Mouse (Mus musculus): ENCODE measurements at regions not wholly inside any gene's neighbourhood (a gene's known extent, or its start where the extent isn't known, plus 50 kb on each side); places are given as distances from the start of the nearest gene placed in this dataset.

- Histone ChIP-seq H3K4me1 (peaks cover 8% of the 10 kb centered on the region), H3K27me3 (replicated peaks) (peaks cover 19% of the 10 kb centered on the region), H3K9me3 (no peaks in the 10 kb centered on the region), H3K4me3 (replicated peaks) (no peak overlapping the region), H3K36me3 (replicated peaks; ENCODE audit: low read length) (no peaks in the 10 kb centered on the region)
- TF ChIP-seq FLI1 (IDR thresholded peaks at IDR 0.05; ENCODE audit: low read length) (no peak), GATA1 (IDR thresholded peaks at IDR 0.05; ENCODE audit: borderline replicate concordance, low read length) (no peak)
These were observed 320.3 kb upstream of the Dio3 start for GRCm38 (mm10) chr12:109958357-109959085.

- Histone ChIP-seq H3K36me3 (replicated peaks; ENCODE audit: low read length) (no peaks in the 10 kb centered on the region), H3K27me3 (replicated peaks) (peaks cover 16% of the 10 kb centered on the region), H3K4me1 (peaks cover 7% of the 10 kb centered on the region), H3K9me3 (no peaks in the 10 kb centered on the region), H3K4me3 (replicated peaks) (no peak overlapping the region)
- no peak for TF ChIP-seq GATA1 (IDR thresholded peaks at IDR 0.05; ENCODE audit: borderline replicate concordance, low read length)
- no peak for TF ChIP-seq FLI1 (IDR thresholded peaks at IDR 0.05; ENCODE audit: low read length)
These were observed 312.1 kb upstream of the Dio3 start for GRCm38 (mm10) chr12:109966776-109967175.

- H3K9me3 ChIP-seq, result no peaks in the 10 kb centered on the region
- TF ChIP-seq FLI1 (IDR thresholded peaks at IDR 0.05; ENCODE audit: low read length) (no peak), GATA1 (IDR thresholded peaks at IDR 0.05; ENCODE audit: borderline replicate concordance, low read length) (no peak)
These were observed 310.6 kb upstream of the Dio3 start for GRCm38 (mm10) chr12:109968303-109968702.

GRCm38 (mm10) chr12:109971508-109971907 lies 307.4 kb upstream of the Dio3 start:
- no peaks in the 10 kb centered on the region for H3K9me3 ChIP-seq
- H3K4me1 ChIP-seq, result peaks cover 21% of the 10 kb centered on the region
- peaks cover 25% of the 10 kb centered on the region for H3K27me3 ChIP-seq (replicated peaks)
- no peak overlapping the region for H3K4me3 ChIP-seq (replicated peaks)
- no peaks in the 10 kb centered on the region for H3K36me3 ChIP-seq (replicated peaks; ENCODE audit: low read length)
- TF ChIP-seq GATA1 (IDR thresholded peaks at IDR 0.05; ENCODE audit: borderline replicate concordance, low read length), result no peak

More at GRCm38 (mm10) chr12:109968303-109968702, 310.6 kb upstream of the Dio3 start:
- Histone ChIP-seq H3K4me1 (peaks cover 21% of the 10 kb centered on the region), H3K36me3 (replicated peaks; ENCODE audit: low read length) (no peaks in the 10 kb centered on the region), H3K4me3 (replicated peaks) (no peak overlapping the region), H3K27me3 (replicated peaks) (peaks cover 17% of the 10 kb centered on the region)

- no peak for TF ChIP-seq GATA1 (IDR thresholded peaks at IDR 0.05; ENCODE audit: borderline replicate concordance, low read length)
- TF ChIP-seq FLI1 (IDR thresholded peaks at IDR 0.05; ENCODE audit: low read length), result no peak
- H3K4me3 ChIP-seq (replicated peaks), result no peak overlapping the region
- H3K9me3 ChIP-seq, result no peaks in the 10 kb centered on the region
These were observed 306.4 kb upstream of the Dio3 start for GRCm38 (mm10) chr12:109972366-109973015.

GRCm38 (mm10) chr12:109973598-109973997 lies 305.3 kb upstream of the Dio3 start:
- H3K4me1 ChIP-seq, result peaks cover 21% of the 10 kb centered on the region
- no peak for TF ChIP-seq FLI1 (IDR thresholded peaks at IDR 0.05; ENCODE audit: low read length)
- no peak for TF ChIP-seq GATA1 (IDR thresholded peaks at IDR 0.05; ENCODE audit: borderline replicate concordance, low read length)
- H3K9me3 ChIP-seq, result no peaks in the 10 kb centered on the region

More at GRCm38 (mm10) chr12:109972366-109973015, 306.4 kb upstream of the Dio3 start:
- Histone ChIP-seq H3K27me3 (replicated peaks) (peaks cover 25% of the 10 kb centered on the region), H3K36me3 (replicated peaks; ENCODE audit: low read length) (no peaks in the 10 kb centered on the region), H3K4me1 (peaks cover 21% of the 10 kb centered on the region)

GRCm38 (mm10) chr12:109975176-109975972 lies 303.5 kb upstream of the Dio3 start:
- peaks cover 19% of the 10 kb centered on the region for H3K27me3 ChIP-seq (replicated peaks)
- no peak overlapping the region for H3K4me3 ChIP-seq (replicated peaks)
- no peak for TF ChIP-seq GATA1 (IDR thresholded peaks at IDR 0.05; ENCODE audit: borderline replicate concordance, low read length)
- no peak for TF ChIP-seq FLI1 (IDR thresholded peaks at IDR 0.05; ENCODE audit: low read length)
- no peaks in the 10 kb centered on the region for H3K9me3 ChIP-seq
- H3K36me3 ChIP-seq (replicated peaks; ENCODE audit: low read length), result no peaks in the 10 kb centered on the region
- peaks cover 21% of the 10 kb centered on the region for H3K4me1 ChIP-seq

More at GRCm38 (mm10) chr12:109973598-109973997, 305.3 kb upstream of the Dio3 start:
- Histone ChIP-seq H3K27me3 (replicated peaks) (peaks cover 21% of the 10 kb centered on the region), H3K36me3 (replicated peaks; ENCODE audit: low read length) (no peaks in the 10 kb centered on the region), H3K4me3 (replicated peaks) (no peak overlapping the region)

- no peak for TF ChIP-seq FLI1 (IDR thresholded peaks at IDR 0.05; ENCODE audit: low read length)
- no peak for TF ChIP-seq GATA1 (IDR thresholded peaks at IDR 0.05; ENCODE audit: borderline replicate concordance, low read length)
- Histone ChIP-seq H3K4me3 (replicated peaks) (no peak overlapping the region), H3K27me3 (replicated peaks) (no peaks in the 10 kb centered on the region), H3K4me1 (peaks cover 3% of the 10 kb centered on the region; the same call in 1 of the 2 replicates), H3K36me3 (replicated peaks; ENCODE audit: low read length) (no peaks in the 10 kb centered on the region), H3K9me3 (no peaks in the 10 kb centered on the region)
These were observed 294.2 kb upstream of the Dio3 start for GRCm38 (mm10) chr12:109984651-109985050.

- H3K36me3 ChIP-seq (replicated peaks; ENCODE audit: low read length), result no peaks in the 10 kb centered on the region
- H3K9me3 ChIP-seq, result peaks cover 7% of the 10 kb centered on the region
These were observed 285.5 kb upstream of the Dio3 start for GRCm38 (mm10) chr12:109993410-109993809.

More at GRCm38 (mm10) chr12:109993410-109993809, 285.5 kb upstream of the Dio3 start:
- no peak for TF ChIP-seq GATA1 (IDR thresholded peaks at IDR 0.05; ENCODE audit: borderline replicate concordance, low read length)
- no peak for TF ChIP-seq FLI1 (IDR thresholded peaks at IDR 0.05; ENCODE audit: low read length)
- no peaks in the 10 kb centered on the region for H3K4me1 ChIP-seq
- H3K4me3 ChIP-seq (replicated peaks), result no peak overlapping the region
- no peaks in the 10 kb centered on the region for H3K27me3 ChIP-seq (replicated peaks)
